Comparison of ENCODE assay signal across 25 mouse cellular contexts in the genomic region with DNA sequence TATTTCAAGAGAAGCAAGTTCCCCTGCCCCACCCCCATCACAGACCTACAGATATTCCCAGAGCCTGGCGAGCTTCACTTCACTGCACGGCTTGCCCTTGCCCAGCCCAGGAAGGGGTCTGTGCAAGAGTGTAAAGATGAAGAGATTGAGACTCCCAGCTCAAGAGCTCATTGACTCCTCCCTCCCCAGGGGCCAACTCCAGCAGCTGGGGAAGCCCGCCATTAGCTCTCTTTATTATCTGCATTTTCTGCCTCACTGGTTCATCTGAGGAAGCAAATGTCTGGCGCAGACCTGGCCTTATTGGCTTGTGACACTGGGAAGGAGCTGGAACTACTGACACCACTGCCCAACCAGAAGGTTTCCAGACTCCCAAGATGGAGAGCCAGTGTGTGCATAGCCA. TPM values are rescaled to one million over a fixed set of nuclear protein-coding genes. Genes with fewer than 3 reads are reported as not detected.
DNase-seq lines count a peak whose midpoint lies in the region; ATAC-seq and TF ChIP-seq lines count a peak whose summit lies in the region.
"Had no signal": no experiment of that assay in that cellular context is flagged by ENCODE, and none has a peak within 500 bp of the region (broad histone marks: within the 10 kb centered on the region; RNA-seq: fewer than 3 reads in every experiment).

No protein-coding gene starts in this region.

- no peaks in the 10 kb centered on the region for H3K9me3 ChIP-seq in midbrain, embryonic 11.5 days (ENCODE audit: control insufficient read depth, low read length)
- H3K9me3 ChIP-seq in midbrain, embryonic 16.5 days (replicated peaks; ENCODE audit: control insufficient read depth, low read length, poor library complexity, severe bottlenecking) = no peaks in the 10 kb centered on the region
- no peaks in the 10 kb centered on the region for H3K9me3 ChIP-seq in neural tube, embryonic 14.5 days (ENCODE audit: control insufficient read depth, low read length)
- H3K9me3 ChIP-seq: heart, embryonic 15.5 days; kidney, embryonic 15.5 days; limb, embryonic 13.5 days; liver, embryonic 13.5 days; lung, embryonic 15.5 days had no signal

- no peak overlapping the region for H3K9ac ChIP-seq in midbrain, embryonic 11.5 days (ENCODE audit: low read length)
- H3K9ac ChIP-seq in midbrain, embryonic 16.5 days (ENCODE audit: low read depth, low read length) = no peak overlapping the region
- H3K9ac ChIP-seq in neural tube, embryonic 14.5 days (replicated peaks; ENCODE audit: low read depth, low read length) = no peak overlapping the region
- H3K9ac ChIP-seq: heart, embryonic 15.5 days; kidney, embryonic 15.5 days; limb, embryonic 13.5 days; liver, embryonic 13.5 days; lung, embryonic 15.5 days had no signal

- no peak for ATAC-seq in midbrain, embryonic 11.5 days (ENCODE audit: low FRiP score)
- ATAC-seq in midbrain, embryonic 16.5 days = no peak
- peak; percentile 51; the same call in 1 of the 2 replicates for ATAC-seq in neural tube, embryonic 14.5 days (ENCODE audit: low read depth)
- ATAC-seq: activated CD4-positive, CD25-positive, alpha-beta regulatory T cell, adult 4 months; forebrain, embryonic 16.5 days; intestine, embryonic 16.5 days had no signal

- H3K27ac ChIP-seq in midbrain, embryonic 11.5 days (ENCODE audit: low read depth, low read length) = no peak overlapping the region
- no peak overlapping the region for H3K27ac ChIP-seq in midbrain, embryonic 16.5 days (ENCODE audit: low read length)
- no peak overlapping the region for H3K27ac ChIP-seq in neural tube, embryonic 14.5 days (ENCODE audit: low read depth, low read length)
- H3K27ac ChIP-seq: heart, embryonic 15.5 days; kidney, embryonic 15.5 days; limb, embryonic 13.5 days; liver, embryonic 13.5 days; lung, embryonic 15.5 days; stomach, postnatal 0 days had no signal

- TF ChIP-seq CTCF in brain, embryonic 14.5 days (IDR thresholded peaks at IDR 0.05; ENCODE audit: borderline replicate concordance, extremely low read depth, insufficient read depth, insufficient read length) = no peak

- no peaks in the 10 kb centered on the region for H3K4me1 ChIP-seq in midbrain, embryonic 11.5 days (ENCODE audit: control insufficient read depth, insufficient read depth, low read length)
- peaks cover 5% of the 10 kb centered on the region for H3K4me1 ChIP-seq in midbrain, embryonic 16.5 days (ENCODE audit: control insufficient read depth, insufficient read depth, low read length)
- H3K4me1 ChIP-seq in neural tube, embryonic 14.5 days (ENCODE audit: control insufficient read depth, insufficient read depth, low read length) = no peaks in the 10 kb centered on the region
- H3K4me1 ChIP-seq: heart, embryonic 15.5 days; kidney, embryonic 15.5 days; limb, embryonic 13.5 days; lung, embryonic 15.5 days had no signal

- no peak overlapping the region for H3K4me2 ChIP-seq in midbrain, embryonic 11.5 days
- H3K4me2 ChIP-seq in midbrain, embryonic 16.5 days (ENCODE audit: low read length) = no peak overlapping the region
- no peak overlapping the region for H3K4me2 ChIP-seq in neural tube, embryonic 14.5 days (ENCODE audit: low read depth, low read length)
- H3K4me2 ChIP-seq: heart, embryonic 15.5 days; kidney, embryonic 15.5 days; limb, embryonic 13.5 days; liver, embryonic 13.5 days; lung, embryonic 15.5 days had no signal

- 52% methylated on average over 4 of the region's 4 CpGs for WGBS in midbrain, embryonic 11.5 days
- WGBS in midbrain, embryonic 16.5 days = 26% methylated on average over 4 of the region's 4 CpGs
- WGBS in neural tube, embryonic 14.5 days = 38% methylated on average over 4 of the region's 4 CpGs

- peak; percentile 76 for DNase-seq in midbrain, embryonic 11.5 days (ENCODE audit: low spot score, missing footprints)
- peak; percentile 42 for DNase-seq in MEL-GATA-1-ER (ENCODE audit: extremely low read depth, low read depth)
- DNase-seq in brain, embryonic 14.5 days (ENCODE audit: low read depth) = peak; percentile 49
- no peak for DNase-seq in spleen, postnatal 10 days (ENCODE audit: low spot score in 2 of 2)
- DNase-seq in layer of hippocampus, adult 9-11 months = no peak
- DNase-seq: adrenal gland, postnatal 25 days; cerebellum, adult 11-12 months; gastrocnemius, postnatal 36 days; heart, postnatal 4 days; kidney, postnatal 4 days; liver, embryonic 13.5 days; lung, postnatal 4 days; right cerebral cortex, postnatal 4 days had no signal

- H3K4me3 ChIP-seq in midbrain, embryonic 11.5 days (ENCODE audit: low read depth, low read length) = no peak overlapping the region
- H3K4me3 ChIP-seq in midbrain, embryonic 16.5 days (ENCODE audit: low read depth, low read length) = no peak overlapping the region
- no peak overlapping the region for H3K4me3 ChIP-seq in neural tube, embryonic 14.5 days (ENCODE audit: low read depth, low read length)
- H3K4me3 ChIP-seq: heart, embryonic 15.5 days; kidney, embryonic 15.5 days; limb, embryonic 13.5 days; liver, embryonic 13.5 days; lung, embryonic 15.5 days had no signal

- no peak for TF ChIP-seq POLR2A in brain, embryonic 14.5 days (IDR thresholded peaks at IDR 0.05; ENCODE audit: borderline replicate concordance, extremely low read depth, insufficient read depth, insufficient read length, poor library complexity, severe bottlenecking)

- no peaks in the 10 kb centered on the region for H3K36me3 ChIP-seq in midbrain, embryonic 11.5 days (ENCODE audit: control insufficient read depth, insufficient read depth, low read length)
- H3K36me3 ChIP-seq in midbrain, embryonic 16.5 days (ENCODE audit: control insufficient read depth, insufficient read depth, low read length) = no peaks in the 10 kb centered on the region
- H3K36me3 ChIP-seq in neural tube, embryonic 14.5 days (ENCODE audit: control insufficient read depth, insufficient read depth, low read length) = no peaks in the 10 kb centered on the region
- H3K36me3 ChIP-seq: heart, embryonic 15.5 days; kidney, embryonic 15.5 days; limb, embryonic 13.5 days; liver, embryonic 13.5 days; lung, embryonic 15.5 days had no signal

- no peaks in the 10 kb centered on the region for H3K27me3 ChIP-seq in midbrain, embryonic 11.5 days (ENCODE audit: control insufficient read depth, insufficient read depth, low read length)
- no peaks in the 10 kb centered on the region for H3K27me3 ChIP-seq in midbrain, embryonic 16.5 days (ENCODE audit: control insufficient read depth, insufficient read depth, low read depth, low read length)
- no peaks in the 10 kb centered on the region; the same call in 1 of the 2 replicates for H3K27me3 ChIP-seq in neural tube, embryonic 14.5 days (ENCODE audit: control insufficient read depth, insufficient read depth, low read length)
- H3K27me3 ChIP-seq: heart, embryonic 15.5 days; liver, embryonic 13.5 days had no signal

RNA-seq across cellular contexts. Expression of a gene that starts 30.6 kb away (rescaled TPM):
- 1.9 and 2.3 TPM in 2 replicates for polyA plus RNA-seq in midbrain, embryonic 11.5 days (2014; fragmentation: Nextera tagmentation; extraction: Ambion mirVana)
- polyA plus RNA-seq in midbrain, embryonic 16.5 days (2015; fragmentation: Nextera tagmentation; extraction: Ambion mirVana) = 8.2 and 8.6 TPM in 2 replicates
- polyA plus RNA-seq in brain, embryonic 14.5 days (2012; rRNA removed) = 78.4 and 93.9 TPM in 2 replicates
- 9.2 and 10.7 TPM in 2 replicates for polyA plus RNA-seq in neural tube, embryonic 14.5 days (2014; fragmentation: Nextera tagmentation; extraction: Ambion mirVana)
- polyA plus RNA-seq: activated CD4-positive, CD25-positive, alpha-beta regulatory T cell, adult 4 months; heart, embryonic 15.5 days; intestine, embryonic 16.5 days; limb, embryonic 13.5 days; liver, embryonic 13.5 days; lung, embryonic 15.5 days; stomach, postnatal 0 days; thymus, postnatal 0 days; urinary bladder, adult 2 months had no signal

RNA-seq across cellular contexts. Expression of a gene that starts 44.7 kb away (rescaled TPM):
- 15.3 and 16.0 TPM in 2 replicates for polyA plus RNA-seq in midbrain, embryonic 11.5 days (2014; fragmentation: Nextera tagmentation; extraction: Ambion mirVana)
- polyA plus RNA-seq in midbrain, embryonic 16.5 days (2015; fragmentation: Nextera tagmentation; extraction: Ambion mirVana) = 8.9 and 9.5 TPM in 2 replicates
- polyA plus RNA-seq in brain, embryonic 14.5 days (2012; rRNA removed) = 11.9 and 14.0 TPM in 2 replicates
- 12.9 TPM in 2 replicates for polyA plus RNA-seq in neural tube, embryonic 14.5 days (2014; fragmentation: Nextera tagmentation; extraction: Ambion mirVana)

Comparison
In these comparisons a context has a peak if more than half of its experiments do, and no peak if none do; other contexts are left out.
1. DNase-seq: peak in midbrain, embryonic 11.5 days (single experiment), MEL-GATA-1-ER (single experiment) and brain, embryonic 14.5 days (single experiment); none in spleen, postnatal 10 days (0 of 2) and layer of hippocampus, adult 9-11 months (single experiment).